Mouse (Mus musculus) liver, adult 2 months (tissue): ENCODE data around the gene Dnajc11. TPM values are rescaled to one million over a fixed set of nuclear protein-coding genes. Genes with fewer than 3 reads are reported as not detected.
A peak's percentile ranks its signal among the peaks of the same experiment; 100 is the strongest.

ENCODE experiments used
- DNase-seq: peaks from one replicate; pipeline ENCODE4 v3.0.0-alpha.2; 2011; ENCODE audit warnings: low read depth, low spot score; ENCODE audit errors: extremely low read depth
- H3K27ac ChIP-seq: fragments of 200-500 bp; replicated peaks from 2 replicates; pipeline ENCODE4 v1.5.1; 2012; ENCODE audit warnings: low read depth, mild to moderate bottlenecking, control low read depth, inconsistent platforms, low read length; ENCODE audit not compliant: insufficient read depth
- H3K27me3 ChIP-seq: fragments of 200-500 bp; 2 replicates; pipeline ENCODE4 v1.6.1; 2012; ENCODE audit warnings: mild to moderate bottlenecking, moderate library complexity, low read length, inconsistent platforms; ENCODE audit not compliant: control insufficient read depth, insufficient read depth
- H3K36me3 ChIP-seq: fragments of 200-500 bp; 2 replicates; pipeline ENCODE4 v1.6.1; 2012; ENCODE audit warnings: low read length, inconsistent platforms; ENCODE audit not compliant: control insufficient read depth, insufficient read depth
- H3K4me1 ChIP-seq: fragments of 200-500 bp; 2 replicates; pipeline ENCODE4 v1.6.1; 2011; ENCODE audit warnings: low read length; ENCODE audit not compliant: control insufficient read depth, insufficient read depth
- H3K4me3 ChIP-seq: fragments of 200-500 bp; 2 replicates; pipeline ENCODE4 v1.5.1; 2011; ENCODE audit warnings: low read depth, mild to moderate bottlenecking, control low read depth, low read length, moderate library complexity; ENCODE audit not compliant: insufficient read depth
- H3K79me2 ChIP-seq: fragments of 200-500 bp; 2 replicates; pipeline ENCODE4 v1.6.1; 2012; ENCODE audit warnings: inconsistent platforms, mild to moderate bottlenecking, low read length, moderate library complexity; ENCODE audit not compliant: control insufficient read depth, insufficient read depth
- H3K9ac ChIP-seq: fragments of 200-500 bp; 2 replicates; pipeline ENCODE4 v1.6.1; 2012; ENCODE audit warnings: low read depth, mild to moderate bottlenecking, control low read depth, inconsistent platforms, low read length
- CTCF ChIP-seq: fragments of 200-500 bp; IDR thresholded peaks from 2 replicates; pipeline ENCODE4 v1.5.1; 2011; ENCODE audit warnings: low read depth, low read length, control low read depth
- POLR2A ChIP-seq: fragments of 200-500 bp; IDR thresholded peaks from 2 replicates; pipeline ENCODE4 v1.6.1; 2011; ENCODE audit warnings: low read length, control low read depth; ENCODE audit not compliant: insufficient read depth; ENCODE audit errors: extremely low read depth
- WGBS: fragments of 180-500 bp; shearing (Covaris S2); methylation state at CpG from one replicate; pipeline ENCODE4 v1.1.7; 2018; 5-methylcytosine and 5-hydroxymethylcytosine counted together
- polyA plus RNA-seq: library from polyadenylated mRNA; depleted of rRNA; stranded (reverse); fragments of >200 nt; gene quantifications from 2 replicates; pipeline ENCODE4 v1.2.3, GENCODE M21; 2012
- total RNA-seq: library from RNA; depleted of rRNA; stranded (reverse); fragments of >200 nt; gene quantifications from 2 replicates; pipeline ENCODE4 v1.2.3, GENCODE M21; 2014

Dnajc11 gene
- total and polyA plus RNA-seq, 2 experiments, result 23.9 to 52.6 TPM

GRCm38 (mm10) chr4:151946211-151946610, 12.7 kb downstream of the Dnajc11 start:
- H3K79me2 ChIP-seq, result peaks cover 30% of the 10 kb centered on the region; the same call in 1 of the 2 replicates
- TF ChIP-seq POLR2A, result no peak
- TF ChIP-seq CTCF, result no peak
- H3K9ac ChIP-seq, result no peak overlapping the region
- H3K36me3 ChIP-seq, result no peaks in the 10 kb centered on the region; the same call in 1 of the 2 replicates
- no peak overlapping the region for H3K4me3 ChIP-seq
- WGBS, result 90% methylated on average over 11 of the region's 11 CpGs
- H3K27ac ChIP-seq, result no peak overlapping the region
- H3K27me3 ChIP-seq, result no peaks in the 10 kb centered on the region
- no peak for DNase-seq
- peaks cover 9% of the 10 kb centered on the region for H3K4me1 ChIP-seq

- Histone ChIP-seq H3K27ac (no peak overlapping the region; the same call in 1 of the 2 replicates), H3K4me3 (no peak overlapping the region), H3K27me3 (no peaks in the 10 kb centered on the region), H3K79me2 (peaks cover 19% of the 10 kb centered on the region; the same call in 1 of the 2 replicates), H3K4me1 (peaks cover 17% of the 10 kb centered on the region), H3K9ac (no peak overlapping the region), H3K36me3 (peaks cover 2% of the 10 kb centered on the region; the same call in 1 of the 2 replicates)
- DNase-seq, result peak; percentile 50
- 57% methylated on average over 14 of the region's 14 CpGs for WGBS
- no peak for TF ChIP-seq POLR2A
- no peak for TF ChIP-seq CTCF
Observed at GRCm38 (mm10) chr4:151948497-151949471, 15.3 kb downstream of the Dnajc11 start.

DNA sequence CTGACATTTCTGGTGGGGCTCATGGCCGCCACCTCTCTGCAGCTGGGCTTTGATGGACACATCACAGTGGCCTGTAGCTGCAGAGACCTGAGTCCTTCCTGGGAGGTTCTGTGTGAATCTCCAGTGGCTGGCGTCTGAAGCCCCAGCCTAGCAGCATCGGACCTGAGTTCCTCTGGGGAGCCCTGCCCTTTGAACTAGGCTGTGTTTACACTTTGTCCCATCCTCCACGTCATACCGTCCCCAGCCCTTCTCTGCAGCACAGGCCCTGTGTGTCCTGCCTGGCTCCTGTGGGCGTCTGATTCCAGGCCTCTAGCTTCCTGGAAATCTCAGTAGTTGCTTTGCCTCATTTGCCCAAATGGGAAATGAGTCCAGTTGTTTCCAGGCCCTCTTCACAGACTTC, 19.7 kb downstream of the Dnajc11 start:
- H3K27me3 ChIP-seq, result no peaks in the 10 kb centered on the region
- H3K4me1 ChIP-seq, result peaks cover 17% of the 10 kb centered on the region
- peaks cover 9% of the 10 kb centered on the region; the same call in 1 of the 2 replicates for H3K79me2 ChIP-seq
- peak overlapping the region; percentile 27; the same call in 1 of the 2 replicates for H3K9ac ChIP-seq
- WGBS, result 26% methylated on average over 6 of the region's 6 CpGs
- peaks cover 8% of the 10 kb centered on the region; the same call in 1 of the 2 replicates for H3K36me3 ChIP-seq
- H3K27ac ChIP-seq, result peak overlapping the region; percentile 75
- DNase-seq, result peak; percentile 82
- TF ChIP-seq CTCF (no peak), POLR2A (no peak)
- H3K4me3 ChIP-seq, result no peak overlapping the region

DNA sequence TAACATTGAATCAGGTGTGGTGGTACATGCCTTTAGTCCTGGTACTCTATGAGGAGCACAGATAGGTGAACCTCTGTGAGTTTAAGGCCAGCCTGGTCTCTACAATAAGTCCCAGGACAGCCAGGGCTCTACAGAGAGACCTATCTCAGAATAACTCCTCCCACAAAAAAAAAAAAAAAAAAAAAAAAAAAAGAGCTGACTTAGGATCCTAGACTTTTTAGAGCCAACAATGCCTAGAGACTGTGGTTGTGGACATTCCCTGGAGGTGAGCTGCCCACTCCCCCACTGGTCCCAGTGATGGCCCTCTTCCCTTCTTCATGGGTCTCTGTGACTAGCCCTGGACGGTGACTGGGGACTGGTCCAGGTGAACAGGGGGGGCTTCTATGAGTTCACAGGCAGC, 22.3 kb downstream of the Dnajc11 start:
- Histone ChIP-seq H3K79me2 (no peaks in the 10 kb centered on the region; the same call in 1 of the 2 replicates), H3K27me3 (no peaks in the 10 kb centered on the region), H3K4me3 (no peak overlapping the region), H3K4me1 (peaks cover 10% of the 10 kb centered on the region), H3K36me3 (peaks cover 12% of the 10 kb centered on the region; the same call in 1 of the 2 replicates), H3K9ac (no peak overlapping the region), H3K27ac (no peak overlapping the region)
- WGBS, result 96% methylated on average over 1 of the region's 1 CpGs
- no peak for DNase-seq
- TF ChIP-seq POLR2A (no peak), CTCF (no peak)

DNA sequence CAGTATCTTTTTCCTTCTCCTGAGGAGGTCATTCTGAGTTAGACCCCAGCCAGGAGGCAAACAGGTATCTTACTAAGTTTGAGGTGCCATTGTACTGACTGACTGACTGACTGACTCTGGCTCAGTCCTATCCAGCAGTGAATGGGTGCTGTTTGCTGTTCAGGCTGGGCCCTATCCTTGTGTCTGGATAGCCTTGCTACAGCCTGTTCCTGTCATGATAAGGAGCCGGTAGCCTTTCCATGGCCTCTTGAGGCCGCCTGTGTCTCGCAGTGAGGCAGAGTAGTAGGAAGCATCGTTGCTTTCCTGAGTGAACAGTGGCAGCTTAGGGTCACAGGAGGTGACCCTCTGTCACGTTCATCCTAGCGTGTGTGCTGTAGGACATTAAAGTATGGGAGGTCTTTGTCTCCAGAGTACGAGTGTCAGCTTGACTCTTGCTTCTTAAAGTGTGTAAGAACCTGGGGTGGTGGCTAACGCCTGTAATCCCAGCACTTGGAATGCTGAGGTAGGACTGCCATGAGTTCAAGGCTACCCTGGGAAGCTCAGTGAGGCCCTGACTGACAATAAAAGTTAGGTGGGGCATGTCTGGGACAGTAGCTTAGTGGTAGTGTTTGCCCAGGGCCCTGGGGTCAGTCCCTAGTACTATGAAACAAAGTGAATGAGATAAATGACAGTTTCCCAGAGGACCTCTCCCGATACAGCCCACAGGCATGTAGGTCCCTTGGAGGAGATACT, 24.3 kb downstream of the Dnajc11 start:
- DNase-seq, result no peak
- Histone ChIP-seq H3K79me2 (no peaks in the 10 kb centered on the region; the same call in 1 of the 2 replicates), H3K27me3 (no peaks in the 10 kb centered on the region), H3K9ac (no peak overlapping the region), H3K4me1 (peaks cover 9% of the 10 kb centered on the region), H3K27ac (no peak overlapping the region), H3K4me3 (no peak overlapping the region), H3K36me3 (peaks cover 14% of the 10 kb centered on the region)
- TF ChIP-seq POLR2A (no peak), CTCF (no peak)
- WGBS, result 81% methylated on average over 9 of the region's 9 CpGs
